Mouse (Mus musculus): ENCODE measurements at regions not wholly inside any gene's neighbourhood (a gene's known extent, or its start where the extent isn't known, plus 50 kb on each side); places are given as distances from the start of the nearest gene placed in this dataset.

- Histone ChIP-seq H3K36me3 (ENCODE audit: control insufficient read depth, insufficient read depth) (no peaks in the 10 kb centered on the region), H3ac (ENCODE audit: control insufficient read depth, insufficient read length, low read depth) (no peak overlapping the region), H3K79me2 (ENCODE audit: control insufficient read depth, insufficient read depth) (no peaks in the 10 kb centered on the region), H3K79me3 (ENCODE audit: low read depth) (no peaks in the 10 kb centered on the region), H3K4me3 (ENCODE audit: insufficient read depth, poor library complexity, severe bottlenecking) (no peak overlapping the region), H3K27me3 (ENCODE audit: control insufficient read depth, insufficient read depth, insufficient read length) (no peaks in the 10 kb centered on the region)
- no peak for TF ChIP-seq CEBPB (IDR thresholded peaks at IDR 0.05; ENCODE audit: low read depth)
- no peak for TF ChIP-seq MYOG (IDR thresholded peaks at IDR 0.05; ENCODE audit: control insufficient read depth, extremely low read depth, insufficient read length)
- no peak for TF ChIP-seq MYOD1 (IDR thresholded peaks at IDR 0.05; ENCODE audit: control insufficient read depth, insufficient read length, low read depth)
- no peak for TF ChIP-seq FOSL1 (IDR thresholded peaks at IDR 0.05; ENCODE audit: insufficient read depth, low read length, poor library complexity, severe bottlenecking)
- no peak for TF ChIP-seq MAX (IDR thresholded peaks at IDR 0.05)
- no peak for TF ChIP-seq USF1 (IDR thresholded peaks at IDR 0.05; ENCODE audit: low read depth)
Measured at GRCm38 (mm10) chr6:133975951-133976350, 59.5 kb upstream of the Etv6 start.

- H3ac ChIP-seq (ENCODE audit: control insufficient read depth, insufficient read length, low read depth): no peak overlapping the region
- no peak overlapping the region for H3K4me3 ChIP-seq (ENCODE audit: insufficient read depth, poor library complexity, severe bottlenecking)
- no peaks in the 10 kb centered on the region for H3K36me3 ChIP-seq (ENCODE audit: control insufficient read depth, insufficient read depth)
- TF ChIP-seq FOSL1 (IDR thresholded peaks at IDR 0.05; ENCODE audit: insufficient read depth, low read length, poor library complexity, severe bottlenecking): no peak
- no peak for TF ChIP-seq MAX (IDR thresholded peaks at IDR 0.05)
- TF ChIP-seq CTCF (IDR thresholded peaks at IDR 0.05; ENCODE audit: control insufficient read depth, insufficient read depth, insufficient read length): no peak
- TF ChIP-seq MYOG (IDR thresholded peaks at IDR 0.05; ENCODE audit: control insufficient read depth, extremely low read depth, insufficient read length): no peak
- TF ChIP-seq USF1 (IDR thresholded peaks at IDR 0.05; ENCODE audit: low read depth): no peak
- no peaks in the 10 kb centered on the region for H3K79me2 ChIP-seq (ENCODE audit: control insufficient read depth, insufficient read depth)
- no peaks in the 10 kb centered on the region for H3K27me3 ChIP-seq (ENCODE audit: control insufficient read depth, insufficient read depth, insufficient read length)
- H3K79me3 ChIP-seq (ENCODE audit: low read depth): no peaks in the 10 kb centered on the region
Measured at GRCm38 (mm10) chr6:133976854-133977253, 58.6 kb upstream of the Etv6 start.

DNA sequence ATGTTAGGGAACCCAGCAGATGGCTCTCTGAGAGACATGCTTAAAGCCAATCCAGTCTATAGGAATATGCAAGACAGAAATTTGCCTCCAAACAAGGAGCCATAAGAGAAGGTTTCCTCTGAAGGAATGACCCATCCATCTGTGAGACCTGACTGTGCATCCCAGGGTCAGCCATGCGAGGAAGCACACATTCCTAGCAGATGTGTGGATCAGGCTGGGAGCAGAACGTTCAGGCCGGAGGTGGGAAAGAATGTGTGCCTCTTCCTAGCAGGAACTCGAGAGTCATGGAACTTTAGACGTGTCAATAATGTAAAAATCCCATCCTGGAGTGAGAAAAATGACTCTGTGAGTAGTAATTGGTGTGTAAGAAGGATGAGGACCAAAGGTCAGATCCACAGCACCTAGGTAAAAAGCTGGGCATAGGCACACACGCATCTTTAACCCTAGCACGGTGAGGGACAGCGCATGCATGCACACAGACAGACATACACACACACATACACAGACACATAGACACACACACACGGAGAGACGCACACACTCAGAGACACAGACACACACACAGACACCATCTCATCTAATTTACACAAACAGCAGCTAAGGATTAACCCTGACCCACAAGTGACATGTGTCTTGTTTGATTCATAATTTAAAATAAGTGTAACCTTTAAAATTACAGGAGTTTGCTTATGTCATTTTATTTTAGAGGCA lies 51.5 kb upstream of the Etv6 start:
- Histone ChIP-seq H3K79me2 (ENCODE audit: control insufficient read depth, insufficient read depth) (no peaks in the 10 kb centered on the region), H3ac (ENCODE audit: control insufficient read depth, insufficient read length, low read depth) (no peak overlapping the region)
- no peak for TF ChIP-seq MYOD1 (IDR thresholded peaks at IDR 0.05; ENCODE audit: control insufficient read depth, insufficient read length, low read depth)
- no peak for TF ChIP-seq FOSL1 (IDR thresholded peaks at IDR 0.05; ENCODE audit: insufficient read depth, low read length, poor library complexity, severe bottlenecking)
- no peak for TF ChIP-seq MAX (IDR thresholded peaks at IDR 0.05)
- TF ChIP-seq CTCF (IDR thresholded peaks at IDR 0.05; ENCODE audit: control insufficient read depth, insufficient read depth, insufficient read length): no peak
- no peak for TF ChIP-seq USF1 (IDR thresholded peaks at IDR 0.05; ENCODE audit: low read depth)
- TF ChIP-seq MYOG (IDR thresholded peaks at IDR 0.05; ENCODE audit: control insufficient read depth, extremely low read depth, insufficient read length): no peak
- no peak for TF ChIP-seq CEBPB (IDR thresholded peaks at IDR 0.05; ENCODE audit: low read depth)

DNA sequence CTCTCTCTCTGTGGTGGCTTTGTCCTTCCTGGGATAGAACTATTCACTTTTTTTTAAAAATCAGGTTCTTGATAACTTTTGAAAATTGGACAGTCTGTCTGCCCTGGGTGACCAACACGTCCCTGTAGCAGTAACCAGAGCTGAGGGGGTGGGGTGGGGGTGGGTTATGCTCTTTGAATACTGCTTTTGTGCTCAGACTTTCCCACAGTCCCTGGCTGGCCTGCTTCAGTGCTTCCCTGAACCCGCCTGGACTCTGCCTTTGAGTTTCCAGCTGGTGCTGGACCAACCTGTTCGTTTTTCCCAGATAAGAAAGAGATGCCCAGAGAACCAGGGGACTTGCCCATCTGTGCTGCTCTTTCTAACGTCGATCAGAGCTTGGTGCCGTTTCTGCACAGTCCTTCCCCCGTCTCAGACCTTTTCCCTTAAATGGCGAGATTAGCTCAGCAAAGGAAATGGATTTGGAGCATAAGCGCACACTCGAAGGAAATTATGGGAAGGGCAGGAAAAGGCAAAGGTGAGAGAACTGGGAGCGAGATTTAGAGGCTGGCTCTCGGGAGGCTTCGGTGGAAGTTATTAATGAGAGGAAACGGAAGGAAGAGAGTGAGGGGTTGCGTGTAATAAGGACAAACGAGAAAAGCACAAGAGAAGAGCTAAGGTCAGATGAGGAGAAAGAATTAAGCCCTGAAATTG lies 50.7 kb upstream of the Etv6 start:
- no peaks in the 10 kb centered on the region for H3K36me3 ChIP-seq (ENCODE audit: control insufficient read depth, insufficient read depth)

More for the DNA sequence above, 51.5 kb upstream of the Etv6 start:
- H3K4me3 ChIP-seq (ENCODE audit: insufficient read depth, poor library complexity, severe bottlenecking): no peak overlapping the region
- H3K27me3 ChIP-seq (ENCODE audit: control insufficient read depth, insufficient read depth, insufficient read length): peaks cover 11% of the 10 kb centered on the region
- H3K36me3 ChIP-seq (ENCODE audit: control insufficient read depth, insufficient read depth): no peaks in the 10 kb centered on the region
- H3K79me3 ChIP-seq (ENCODE audit: low read depth): no peaks in the 10 kb centered on the region

More for the DNA sequence above, 50.7 kb upstream of the Etv6 start:
- no peaks in the 10 kb centered on the region for H3K79me2 ChIP-seq (ENCODE audit: control insufficient read depth, insufficient read depth)
- peaks cover 11% of the 10 kb centered on the region for H3K27me3 ChIP-seq (ENCODE audit: control insufficient read depth, insufficient read depth, insufficient read length)
- no peak overlapping the region for H3ac ChIP-seq (ENCODE audit: control insufficient read depth, insufficient read length, low read depth)
- H3K4me3 ChIP-seq (ENCODE audit: insufficient read depth, poor library complexity, severe bottlenecking): no peak overlapping the region
- H3K79me3 ChIP-seq (ENCODE audit: low read depth): no peaks in the 10 kb centered on the region
- TF ChIP-seq FOSL1 (IDR thresholded peaks at IDR 0.05; ENCODE audit: insufficient read depth, low read length, poor library complexity, severe bottlenecking) (no peak), CTCF (IDR thresholded peaks at IDR 0.05; ENCODE audit: control insufficient read depth, insufficient read depth, insufficient read length) (no peak), MAX (IDR thresholded peaks at IDR 0.05) (no peak), CEBPB (IDR thresholded peaks at IDR 0.05; ENCODE audit: low read depth) (no peak), MYOD1 (IDR thresholded peaks at IDR 0.05; ENCODE audit: control insufficient read depth, insufficient read length, low read depth) (no peak), USF1 (IDR thresholded peaks at IDR 0.05; ENCODE audit: low read depth) (no peak), MYOG (IDR thresholded peaks at IDR 0.05; ENCODE audit: control insufficient read depth, extremely low read depth, insufficient read length) (no peak)

All from C2C12 (cell line).